ENCODE assay signal across 8 mouse cellular contexts in the genomic region with DNA sequence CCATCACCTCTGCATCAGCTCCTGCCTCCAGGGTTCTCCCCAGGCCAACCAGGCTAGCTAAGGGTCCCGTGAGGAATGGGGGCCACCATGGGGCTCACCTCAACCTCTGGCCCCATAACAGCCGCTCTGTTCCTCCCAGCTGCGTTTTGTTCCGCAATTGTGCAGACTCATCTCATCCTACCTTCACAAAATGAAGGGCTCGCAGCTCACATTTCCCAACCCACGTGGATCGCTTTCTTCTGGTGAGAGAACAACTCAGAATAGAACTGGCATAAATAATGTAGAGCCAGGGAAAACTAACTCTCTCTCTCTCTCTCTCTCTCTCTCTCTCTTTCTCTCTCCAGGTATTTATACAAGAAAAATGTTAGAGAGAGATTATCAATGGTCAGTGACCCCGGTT.
"Had no signal": no experiment of that assay in that cellular context is flagged by ENCODE, and none has a peak within 500 bp of the region (broad histone marks: within the 10 kb centered on the region; RNA-seq: fewer than 3 reads in every experiment).

No protein-coding gene starts in this region.

- DNase-seq: kidney, adult 8-10 months; kidney, postnatal 25 days; layer of hippocampus, adult 9-11 months; layer of hippocampus, postnatal 36 days; left cerebral cortex, postnatal 4 days; lung, adult 18-20 months; lung, postnatal 36 days; thymus, postnatal 36 days had no signal
